Mouse (Mus musculus): Measurements from ENCODE around the gene Chic2.

The Chic2 gene

DNA sequence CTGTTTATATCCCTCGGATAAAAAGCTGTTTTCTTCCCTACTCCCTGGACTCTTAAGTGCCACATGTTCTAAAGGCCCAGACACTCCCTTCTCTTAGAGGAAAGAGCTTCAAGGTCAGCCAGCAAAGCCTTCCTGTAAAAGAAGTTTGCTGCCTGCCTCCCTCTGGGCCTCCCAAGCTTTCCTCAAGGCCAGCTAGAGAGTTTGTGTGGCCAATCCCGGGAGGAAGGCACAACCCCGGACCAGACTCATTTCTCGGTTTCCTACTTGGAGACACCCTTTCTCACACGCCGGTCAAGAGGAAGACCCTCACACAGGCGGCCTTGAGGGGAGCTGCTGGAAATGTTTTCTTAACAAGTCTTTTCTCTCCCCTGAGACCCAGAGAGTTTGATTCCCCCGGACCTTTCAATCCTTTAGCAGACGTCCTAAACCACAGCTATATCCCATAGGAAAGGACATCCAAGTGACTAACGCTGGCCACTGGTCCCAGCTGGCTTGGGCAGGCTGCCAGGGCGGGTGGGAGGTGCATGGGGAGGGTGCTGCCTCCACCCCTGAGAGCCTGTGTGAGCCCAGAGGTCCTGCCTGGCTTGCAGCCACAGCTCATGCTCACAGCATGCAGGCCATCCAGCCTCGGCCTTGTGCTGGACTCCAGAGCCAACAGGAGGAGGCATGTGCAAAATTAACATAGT, 69.7 kb downstream of the Chic2 start:
- no peak for DNase-seq (ENCODE audit: low spot score)

DNA sequence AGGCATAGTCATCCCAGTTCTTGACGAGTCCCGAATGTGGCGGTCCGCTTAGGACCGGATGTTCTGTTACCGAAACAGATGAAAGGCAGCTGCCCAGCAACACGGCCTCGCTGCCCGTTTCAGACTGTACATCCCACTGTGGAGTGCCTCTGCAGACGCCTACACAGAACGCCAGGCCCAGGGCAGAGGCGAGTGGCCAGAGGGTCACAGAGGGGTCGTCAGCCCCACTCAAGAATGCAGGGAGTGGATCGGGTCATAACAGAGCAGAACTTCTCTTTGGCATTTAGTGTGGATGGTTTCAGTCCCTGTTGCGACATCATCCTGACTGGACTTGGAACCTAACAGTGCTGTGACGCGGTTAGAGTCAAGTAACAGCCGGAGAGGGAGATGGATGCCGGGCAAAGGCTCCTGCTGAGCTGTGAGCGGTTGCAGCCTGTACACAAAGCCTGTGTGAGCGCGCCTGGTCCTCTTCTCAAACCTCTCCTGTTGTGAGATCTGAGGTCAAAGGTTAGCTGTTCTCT, 70.5 kb downstream of the Chic2 start:
- DNase-seq (ENCODE audit: low spot score): no peak

- no peak for DNase-seq (ENCODE audit: low spot score)
Measured at GRCm38 (mm10) chr5:74971418-74971817, 73.2 kb downstream of the Chic2 start.

- no peak for DNase-seq (ENCODE audit: low spot score)
Measured at GRCm38 (mm10) chr5:74969341-74969740, 75.2 kb downstream of the Chic2 start.

- DNase-seq (ENCODE audit: low spot score): no peak
Measured at GRCm38 (mm10) chr5:74967882-74968281, 76.7 kb downstream of the Chic2 start.

GRCm38 (mm10) chr5:74966891-74967290, 77.7 kb downstream of the Chic2 start:
- no peak for DNase-seq (ENCODE audit: low spot score)

DNA sequence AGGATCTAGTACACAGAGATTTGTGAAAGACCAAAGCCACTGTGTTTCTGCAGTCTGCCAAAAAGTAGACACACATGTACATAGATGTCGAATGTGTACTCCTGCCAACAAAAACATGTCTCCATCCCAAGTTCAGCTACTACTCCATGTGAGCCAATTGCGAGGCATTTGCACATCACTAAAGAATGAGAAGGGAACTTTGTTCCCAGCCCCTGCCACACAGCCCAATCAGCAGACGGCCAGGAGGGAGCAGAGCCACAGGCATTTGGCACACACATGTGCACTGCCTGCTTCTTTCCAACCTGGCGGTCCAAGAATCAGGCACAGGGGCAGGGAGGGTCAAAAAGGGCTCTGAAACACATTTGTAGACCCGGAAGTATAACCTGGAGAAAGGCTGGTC, 81.8 kb downstream of the Chic2 start:
- no peak for DNase-seq (ENCODE audit: low spot score)

DNA sequence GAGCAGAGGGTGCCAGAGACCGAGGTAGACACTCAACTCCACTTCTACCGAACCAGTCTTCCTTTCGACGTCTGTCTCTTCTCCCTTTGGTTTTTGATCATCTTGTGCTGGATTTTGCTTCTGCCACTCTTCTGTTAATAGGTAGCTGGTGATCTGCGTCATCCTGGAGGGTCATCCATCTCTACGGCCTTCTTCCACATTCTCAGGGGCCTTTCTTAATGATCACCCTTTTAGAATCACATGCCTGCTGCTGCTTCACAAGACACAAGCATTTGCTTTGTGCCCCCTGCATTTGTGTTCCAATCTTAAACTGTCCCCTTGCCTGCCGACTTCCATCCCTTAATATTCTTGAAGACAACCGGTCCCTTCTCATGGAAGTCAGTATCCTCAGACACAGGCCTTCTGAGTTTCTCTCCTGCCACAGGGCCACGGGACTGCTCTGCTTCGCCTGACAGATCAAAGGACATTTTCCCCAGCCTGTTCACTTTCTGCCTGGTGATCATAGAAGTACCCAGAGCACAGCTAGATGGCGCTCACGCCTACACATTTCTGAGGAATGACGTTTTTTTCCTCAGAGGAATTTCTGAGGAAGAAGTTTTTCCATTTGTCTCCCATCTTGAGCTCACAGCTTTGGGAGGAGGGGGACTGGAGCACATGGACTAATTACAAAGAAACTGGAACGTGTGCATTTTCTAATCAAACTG, 83.6 kb downstream of the Chic2 start:
- DNase-seq (ENCODE audit: low spot score): peak; percentile 3

- DNase-seq (ENCODE audit: low spot score): no peak
Measured at GRCm38 (mm10) chr5:74960306-74960705, 84.3 kb downstream of the Chic2 start.

- DNase-seq (ENCODE audit: low spot score): no peak
Measured at GRCm38 (mm10) chr5:74957293-74958076, 87.1 kb downstream of the Chic2 start.

- DNase-seq (ENCODE audit: low spot score): no peak
Measured at GRCm38 (mm10) chr5:74956335-74956734, 88.2 kb downstream of the Chic2 start.

DNA sequence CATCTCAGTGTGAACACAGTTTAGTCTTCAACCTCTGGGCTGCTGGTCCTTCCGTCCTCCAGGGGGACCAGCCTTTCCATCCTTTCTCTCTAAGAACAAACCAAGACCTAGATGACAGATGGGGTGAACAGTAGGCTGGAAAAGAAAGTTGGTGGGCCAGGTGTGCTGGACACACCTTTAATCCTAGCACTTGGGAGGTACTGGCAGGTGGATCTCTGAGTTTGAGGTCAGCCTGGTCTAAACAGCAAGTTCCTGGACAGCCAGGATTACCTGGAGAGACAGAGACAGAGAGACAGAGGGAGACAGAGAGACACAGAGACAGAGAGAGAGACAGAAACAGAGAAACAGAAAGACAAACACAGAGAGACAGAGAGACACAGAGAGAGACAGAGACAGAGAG, 89.0 kb downstream of the Chic2 start:
- no peak for DNase-seq (ENCODE audit: low spot score)

GRCm38 (mm10) chr5:74952938-74953337, 91.6 kb downstream of the Chic2 start:
- no peak for DNase-seq (ENCODE audit: low spot score)

DNA sequence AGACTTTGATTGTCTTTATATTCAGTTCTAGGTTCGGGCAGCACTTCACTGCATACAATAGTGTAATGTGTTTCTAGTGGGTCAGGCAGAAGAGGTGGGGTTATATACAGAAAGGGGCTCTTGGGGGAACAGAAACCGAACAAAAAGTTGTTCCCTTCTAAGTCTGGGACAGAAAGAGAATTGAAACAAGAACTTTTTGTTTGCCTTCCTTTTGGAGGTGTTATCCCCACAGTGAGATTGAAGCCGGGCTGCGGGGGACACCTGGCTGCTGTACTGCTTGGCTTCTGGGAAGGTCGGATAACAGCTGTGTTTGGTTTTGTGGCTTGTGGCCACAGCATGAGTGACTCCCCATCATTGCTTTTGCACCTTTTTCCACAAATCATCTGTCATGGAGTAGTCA, 93.2 kb downstream of the Chic2 start:
- DNase-seq (ENCODE audit: low spot score): no peak

DNA sequence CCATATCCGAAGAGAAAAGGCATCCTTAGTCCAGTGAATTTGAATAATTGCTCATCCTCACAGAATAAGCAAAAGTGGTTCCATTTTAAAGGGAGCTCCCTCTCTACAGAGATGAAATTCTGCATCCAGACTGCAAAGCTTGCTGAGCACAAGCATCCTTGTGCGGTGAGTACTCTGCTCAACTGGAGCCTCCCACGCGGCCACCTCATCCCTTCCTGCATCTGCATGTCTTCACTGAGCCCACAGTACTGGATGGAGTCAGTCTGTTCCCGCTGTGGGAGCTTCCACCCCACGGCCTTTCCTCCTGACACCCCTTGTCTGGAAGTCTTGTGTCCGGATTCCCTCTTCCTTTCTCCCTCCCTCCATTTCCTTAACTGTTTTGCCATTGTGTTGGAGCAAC, 95.3 kb downstream of the Chic2 start:
- no peak for DNase-seq (ENCODE audit: low spot score)

DNA sequence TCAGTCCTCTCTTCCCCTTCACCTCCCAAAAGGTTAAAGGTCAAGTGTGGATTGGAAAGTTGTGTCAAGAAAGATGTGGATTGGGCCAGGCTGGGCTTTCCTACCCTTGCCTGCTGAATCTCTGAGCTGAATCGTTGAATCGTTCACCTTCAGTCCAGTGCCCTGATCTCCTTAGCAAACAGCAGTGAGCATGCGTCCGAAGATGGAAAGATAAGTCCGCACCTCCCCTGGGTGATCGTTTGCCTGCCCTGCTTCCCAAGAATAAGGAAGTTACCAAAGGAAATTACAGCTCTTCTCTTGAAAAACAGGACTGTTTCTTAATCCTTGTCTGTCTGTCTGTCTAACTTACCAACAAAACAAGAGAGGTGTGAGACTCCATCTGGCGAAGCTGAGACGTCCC, 96.1 kb downstream of the Chic2 start:
- no peak for DNase-seq (ENCODE audit: low spot score)

All from c-Kit-positive CD71-positive TER-119-positive erythroid progenitor cells, embryonic 14.5 days (primary cell).